Mouse (Mus musculus) G1E (cell line): ENCODE results near the gene Rps18. TPM values are rescaled to one million over a fixed set of nuclear protein-coding genes. Genes with fewer than 3 reads are reported as not detected.
A peak's percentile ranks its signal among the peaks of the same experiment; 100 is the strongest.

Source experiments
- ATAC-seq: 2 replicates; pipeline ENCODE4 v1.8.0; 2016; ENCODE audit warnings: mild to moderate bottlenecking; ENCODE audit not compliant: insufficient number of reproducible peaks, poor library complexity, low FRiP score, severe bottlenecking; ENCODE audit errors: extremely low read depth
- DNase-seq: peaks from one replicate; pipeline ENCODE4 v3.0.0; 2012; ENCODE audit warnings: low spot score
- H3K27me3 ChIP-seq: 2 replicates; pipeline ENCODE4 v1.6.1; 2012; ENCODE audit warnings: mild to moderate bottlenecking, low read length, inconsistent platforms; ENCODE audit not compliant: insufficient read depth
- H3K36me3 ChIP-seq: replicated peaks from 2 replicates; pipeline ENCODE3; 2012; ENCODE audit warnings: mild to moderate bottlenecking, inconsistent platforms
- H3K4me1 ChIP-seq: 2 replicates; pipeline ENCODE4 v1.6.1; 2012; ENCODE audit warnings: low read depth, low read length, inconsistent platforms, mixed read lengths; ENCODE audit not compliant: insufficient read depth
- H3K4me3 ChIP-seq: 2 replicates; pipeline ENCODE4 v1.5.1; 2012; ENCODE audit warnings: low read depth, mild to moderate bottlenecking, inconsistent platforms, low read length, moderate library complexity, mixed read lengths
- H3K9me3 ChIP-seq: replicated peaks from 2 replicates; pipeline ENCODE4 v1.6.1; 2012; ENCODE audit warnings: inconsistent platforms
- CTCF ChIP-seq: IDR thresholded peaks from 2 replicates; pipeline ENCODE4 v1.5.1; 2012; ENCODE audit warnings: low read depth, low read length, inconsistent platforms, mixed read lengths
- GATA1 ChIP-seq: IDR thresholded peaks from 2 replicates; pipeline ENCODE4 v1.6.1; 2012; ENCODE audit warnings: borderline replicate concordance, low read length, inconsistent platforms, mixed read lengths
- GATA2 ChIP-seq: IDR thresholded peaks from 2 replicates; pipeline ENCODE4 v1.6.1; 2012; ENCODE audit warnings: low read depth, low read length, inconsistent platforms, borderline replicate concordance
- POLR2AphosphoS5 ChIP-seq: IDR thresholded peaks from 2 replicates; pipeline ENCODE4 v1.6.1; 2012; ENCODE audit warnings: low read depth, low read length, inconsistent platforms; ENCODE audit not compliant: insufficient replicate concordance
- TAL1 ChIP-seq: conservative IDR thresholded peaks from 2 replicates; pipeline ENCODE4 v1.6.1; 2012; ENCODE audit warnings: low read depth, low read length, inconsistent platforms, mixed read lengths
- polyA plus RNA-seq: library from polyadenylated mRNA; stranded (reverse); fragments of >175 nt; gene quantifications from 2 replicates; pipeline ENCODE4 v1.2.3, GENCODE M21; 2012
- total RNA-seq, 2 experiments: library from RNA; stranded (forward) in 1 of 2; stranded (reverse) in 1 of 2; fragments of 200-1000 nt in 1 of 2; fragments of >200 nt in 1 of 2; fragmentation: Nextera tagmentation in 1 of 2; gene quantifications; 2 replicates each; pipeline ENCODE4 v1.2.3; 2014 to 2017

The Rps18 gene
- total and polyA plus RNA-seq, 3 experiments: 1,633 to 2,298 (median 1,704) TPM

GRCm38 (mm10) chr17:33935422-33936055 lies 20.3 kb downstream of the Rps18 start:
- no peaks in the 10 kb centered on the region for H3K27me3 ChIP-seq
- no peak for TF ChIP-seq CTCF
- no peak for TF ChIP-seq GATA1
- TF ChIP-seq POLR2AphosphoS5: no peak
- TF ChIP-seq TAL1: no peak
- no peak for TF ChIP-seq GATA2
- peaks cover 80% of the 10 kb centered on the region for H3K36me3 ChIP-seq
- peaks cover 67% of the 10 kb centered on the region for H3K4me1 ChIP-seq
- ATAC-seq (no peak), DNase-seq (no peak)
- H3K9me3 ChIP-seq: no peaks in the 10 kb centered on the region
- no peak overlapping the region for H3K4me3 ChIP-seq

DNA sequence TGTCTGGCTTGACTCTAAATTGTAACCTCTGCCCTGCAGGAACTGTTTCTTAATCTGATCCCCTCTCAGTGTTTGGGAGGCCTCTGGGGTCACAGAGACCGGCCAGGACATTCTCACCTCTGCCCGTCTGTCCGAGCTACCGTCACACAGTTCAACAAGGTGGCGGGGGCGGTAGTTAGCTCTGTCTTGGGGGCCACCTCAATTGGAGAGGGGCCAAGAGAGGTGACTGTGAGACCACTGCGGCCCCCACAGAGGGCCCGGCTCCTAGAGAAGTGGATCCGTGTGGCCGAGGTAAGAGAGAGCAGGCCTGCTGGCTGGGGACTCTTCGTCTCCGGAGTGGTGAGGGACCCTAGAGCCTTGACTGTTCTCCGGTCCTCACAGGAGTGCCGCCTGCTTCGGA lies 22.8 kb downstream of the Rps18 start:
- TF ChIP-seq POLR2AphosphoS5: no peak
- no peak for TF ChIP-seq CTCF
- no peak for TF ChIP-seq GATA1
- TF ChIP-seq TAL1: no peak
- TF ChIP-seq GATA2: no peak
- no peak for DNase-seq
- Histone ChIP-seq H3K36me3 (peaks cover 69% of the 10 kb centered on the region), H3K4me3 (no peak overlapping the region), H3K9me3 (no peaks in the 10 kb centered on the region), H3K27me3 (no peaks in the 10 kb centered on the region), H3K4me1 (peaks cover 63% of the 10 kb centered on the region)
- ATAC-seq: no peak

- Histone ChIP-seq H3K36me3 (peaks cover 71% of the 10 kb centered on the region), H3K4me1 (peaks cover 65% of the 10 kb centered on the region), H3K27me3 (no peaks in the 10 kb centered on the region), H3K9me3 (no peaks in the 10 kb centered on the region), H3K4me3 (no peak overlapping the region)
- no peak for DNase-seq
- ATAC-seq: no peak
- TF ChIP-seq CTCF (no peak), TAL1 (no peak), GATA2 (no peak)
These were observed 23.4 kb downstream of the Rps18 start for GRCm38 (mm10) chr17:33932448-33932847.

GRCm38 (mm10) chr17:33931947-33932346 lies 23.9 kb downstream of the Rps18 start:
- no peak for DNase-seq
- Histone ChIP-seq H3K9me3 (no peaks in the 10 kb centered on the region), H3K27me3 (no peaks in the 10 kb centered on the region), H3K4me3 (no peak overlapping the region; the same call in 1 of the 2 replicates), H3K4me1 (peaks cover 60% of the 10 kb centered on the region), H3K36me3 (peaks cover 71% of the 10 kb centered on the region)
- no peak for TF ChIP-seq GATA1
- TF ChIP-seq TAL1: no peak
- no peak for TF ChIP-seq CTCF
- TF ChIP-seq POLR2AphosphoS5: no peak
- no peak for TF ChIP-seq GATA2
- no peak for ATAC-seq

DNA sequence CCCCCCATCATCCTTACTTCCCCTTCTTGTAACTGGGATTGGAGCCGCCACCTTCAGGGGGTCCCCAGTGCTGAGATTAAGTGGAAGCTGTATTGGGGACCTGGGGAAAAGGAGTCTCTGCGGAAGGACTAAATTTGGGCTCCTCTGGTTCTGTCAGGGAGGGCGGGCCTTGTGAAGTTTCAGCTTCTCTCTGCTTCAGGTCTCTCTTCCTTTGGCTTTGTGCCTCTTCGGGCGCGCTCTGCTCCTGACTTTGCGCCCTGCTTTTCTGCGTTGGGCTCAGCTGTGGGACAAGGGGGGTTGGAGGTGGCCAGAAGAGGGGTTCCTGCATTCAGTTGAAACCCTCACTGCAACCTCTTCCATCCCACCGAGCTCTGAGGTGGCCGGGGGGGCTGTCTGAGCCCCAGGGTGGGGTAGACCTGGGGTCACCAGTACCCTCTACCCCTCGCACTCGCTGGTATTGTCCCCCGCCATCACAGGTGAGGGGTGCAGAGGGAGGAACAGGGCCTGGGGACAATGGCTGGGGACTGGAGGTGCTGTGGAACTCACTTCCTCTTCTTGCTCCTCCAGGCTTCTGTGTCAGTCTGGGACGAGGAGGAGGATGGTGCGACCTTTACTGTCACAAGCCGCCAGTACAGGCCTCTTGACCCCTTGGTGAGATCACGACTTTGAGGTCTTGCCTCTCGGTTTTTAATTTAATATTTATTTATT lies 24.5 kb downstream of the Rps18 start:
- TF ChIP-seq GATA1 (no peak), CTCF (no peak), GATA2 (no peak), TAL1 (no peak), POLR2AphosphoS5 (no peak)
- H3K27me3 ChIP-seq: no peaks in the 10 kb centered on the region
- DNase-seq (no peak), ATAC-seq (no peak)
- no peaks in the 10 kb centered on the region for H3K9me3 ChIP-seq
- H3K36me3 ChIP-seq: peaks cover 72% of the 10 kb centered on the region
- H3K4me1 ChIP-seq: peaks cover 61% of the 10 kb centered on the region
- peak overlapping the region; percentile 91 for H3K4me3 ChIP-seq

DNA sequence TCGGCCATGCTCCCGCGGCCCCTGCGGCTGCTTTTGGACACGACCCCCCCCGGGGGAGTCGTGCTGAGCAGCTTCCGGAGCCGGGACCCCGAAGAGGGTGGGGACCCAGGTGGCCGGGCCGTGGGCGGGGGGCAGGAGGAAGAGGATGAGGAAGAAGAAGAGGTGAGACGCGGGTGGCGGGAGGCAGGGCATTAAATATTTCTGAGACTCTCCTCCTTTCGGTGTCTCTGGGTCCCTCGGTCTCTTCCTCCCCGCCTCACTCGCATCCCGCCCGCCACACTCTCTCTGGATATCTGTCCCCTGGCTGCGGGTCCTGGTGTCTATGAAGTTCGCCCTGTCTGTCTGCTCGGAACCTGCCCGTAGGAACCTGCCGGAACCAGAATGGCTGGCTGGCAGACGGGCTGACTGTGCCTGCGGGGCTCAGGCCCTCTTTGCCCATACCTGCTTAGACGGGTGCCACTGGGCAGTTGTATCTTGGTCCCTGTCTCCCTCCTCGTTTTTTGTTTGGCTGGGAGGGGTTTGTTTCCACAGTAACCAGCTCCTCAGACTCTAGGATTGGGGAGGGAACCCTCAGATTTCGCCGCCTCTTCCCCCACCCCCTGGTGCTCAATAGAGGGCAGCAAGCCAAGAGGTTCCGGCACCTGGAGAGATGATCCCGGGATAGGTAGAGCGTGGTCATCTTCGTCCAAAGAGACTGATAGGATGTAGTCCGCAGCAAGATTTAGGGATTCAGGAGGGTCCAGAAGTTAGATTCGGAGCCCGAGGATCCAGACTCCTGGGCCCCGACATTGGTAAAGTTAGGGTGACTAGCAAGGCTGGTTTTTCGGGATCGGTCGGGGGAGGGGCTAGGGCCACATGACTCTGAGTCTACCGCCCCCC lies 25.3 kb downstream of the Rps18 start:
- Histone ChIP-seq H3K4me3 (peak overlapping the region; percentile 91), H3K36me3 (peaks cover 72% of the 10 kb centered on the region), H3K27me3 (no peaks in the 10 kb centered on the region), H3K4me1 (peaks cover 69% of the 10 kb centered on the region), H3K9me3 (no peaks in the 10 kb centered on the region)
- ATAC-seq (peak; percentile 56; the same call in 1 of the 2 replicates), DNase-seq (peak; percentile 65)
- no peak for TF ChIP-seq CTCF
- TF ChIP-seq POLR2AphosphoS5: no peak
- no peak for TF ChIP-seq GATA1
- TF ChIP-seq GATA2: no peak
- no peak for TF ChIP-seq TAL1
